Mouse (Mus musculus) embryonic facial prominence, embryonic 10.5 days (tissue): ENCODE measurements around the gene Slc35d1. TPM values are rescaled to one million over a fixed set of nuclear protein-coding genes. Genes with fewer than 3 reads are reported as not detected.
"Not testable (repeated sequence)": the region's sequence is repeated elsewhere in the genome, so short reads cannot be mapped to it uniquely, and the experiment has no call there.

Source experiments
- DNase-seq: peaks from one replicate; pipeline ENCODE4 v3.0.0-alpha.2; 2017; ENCODE audit warnings: low spot score
- H3K27ac ChIP-seq: fragments of 300-500 bp; sonication (generic); replicated peaks from 2 replicates; pipeline ENCODE4 v1.5.1; 2016; ENCODE audit warnings: mild to moderate bottlenecking
- H3K27me3 ChIP-seq: fragments of 300-500 bp; sonication (generic); replicated peaks from 2 replicates; pipeline ENCODE4 v1.6.1; 2016; ENCODE audit warnings: low read depth, mild to moderate bottlenecking; ENCODE audit not compliant: poor library complexity, severe bottlenecking
- H3K36me3 ChIP-seq: fragments of 300-500 bp; sonication (generic); replicated peaks from 2 replicates; pipeline ENCODE4 v1.6.1; 2016; ENCODE audit warnings: mild to moderate bottlenecking, moderate library complexity
- H3K4me1 ChIP-seq: fragments of 300-500 bp; sonication (generic); 2 replicates; pipeline ENCODE4 v1.6.1; 2016
- H3K4me3 ChIP-seq: fragments of 300-500 bp; sonication (generic); 2 replicates; pipeline ENCODE4 v1.5.1; 2016; ENCODE audit warnings: mild to moderate bottlenecking, moderate library complexity
- H3K9me3 ChIP-seq: fragments of 300-500 bp; sonication (generic); 2 replicates; pipeline ENCODE4 v1.6.1; 2016; ENCODE audit warnings: mild to moderate bottlenecking
- WGBS: fragments of 180-500 bp; shearing (Covaris S2); methylation state at CpG from one replicate; pipeline ENCODE4 v1.1.7; 2016; 5-methylcytosine and 5-hydroxymethylcytosine counted together
- polyA plus RNA-seq: library from polyadenylated mRNA; unstranded; fragments of >200 nt; fragmentation: Nextera tagmentation; extraction: Ambion mirVana; gene quantifications from 2 replicates; pipeline ENCODE4 v1.2.1, GENCODE M21; 2016

Slc35d1 gene
- polyA plus RNA-seq, 1 experiment from 2014 or later: 13.0 TPM

- peaks cover 5% of the 10 kb centered on the region; the same call in 1 of the 2 replicates for H3K4me1 ChIP-seq
- no peaks in the 10 kb centered on the region for H3K27me3 ChIP-seq
- no peak for DNase-seq
- H3K27ac ChIP-seq: no peak overlapping the region
- peaks cover 89% of the 10 kb centered on the region for H3K36me3 ChIP-seq
- H3K4me3 ChIP-seq: no peak overlapping the region
- 89% methylated on average over 7 of the region's 7 CpGs for WGBS
- H3K9me3 ChIP-seq: no peaks in the 10 kb centered on the region
These were observed 36.2 kb downstream of the Slc35d1 start for GRCm38 (mm10) chr4:103178635-103179318.

- 91% methylated on average over 1 of the region's 1 CpGs for WGBS
- peaks cover 5% of the 10 kb centered on the region; the same call in 1 of the 2 replicates for H3K4me1 ChIP-seq
- no peak overlapping the region for H3K4me3 ChIP-seq
- H3K36me3 ChIP-seq: peaks cover 88% of the 10 kb centered on the region
- H3K27ac ChIP-seq: no peak overlapping the region
- no peaks in the 10 kb centered on the region for H3K27me3 ChIP-seq
- no peaks in the 10 kb centered on the region for H3K9me3 ChIP-seq
- no peak for DNase-seq
These were observed 37.3 kb downstream of the Slc35d1 start for GRCm38 (mm10) chr4:103177681-103178080.

GRCm38 (mm10) chr4:103174001-103174400 is 41.0 kb downstream of the Slc35d1 start:
- Histone ChIP-seq H3K9me3 (no peaks in the 10 kb centered on the region), H3K27me3 (no peaks in the 10 kb centered on the region), H3K4me3 (no peak overlapping the region), H3K27ac (no peak overlapping the region), H3K36me3 (peaks cover 84% of the 10 kb centered on the region), H3K4me1 (no peaks in the 10 kb centered on the region)
- WGBS: 77% methylated on average over 7 of the region's 7 CpGs
- no peak for DNase-seq

GRCm38 (mm10) chr4:103173507-103173906 is 41.5 kb downstream of the Slc35d1 start:
- no peak overlapping the region for H3K27ac ChIP-seq
- 79% methylated on average over 6 of the region's 6 CpGs for WGBS
- no peak for DNase-seq
- no peaks in the 10 kb centered on the region for H3K27me3 ChIP-seq
- no peak overlapping the region for H3K4me3 ChIP-seq
- H3K4me1 ChIP-seq: no peaks in the 10 kb centered on the region
- H3K9me3 ChIP-seq: no peaks in the 10 kb centered on the region
- H3K36me3 ChIP-seq: peaks cover 82% of the 10 kb centered on the region

- no peak for DNase-seq
- whole genome bisulfite sequencing: 86% methylated on average over 3 of the region's 3 CpGs
These were observed 43.7 kb downstream of the Slc35d1 start for GRCm38 (mm10) chr4:103171256-103171655.

GRCm38 (mm10) chr4:103166198-103166597 is 48.8 kb downstream of the Slc35d1 start:
- H3K27me3 ChIP-seq, H3K9me3 ChIP-seq, H3K4me1 ChIP-seq, H3K27ac ChIP-seq, H3K4me3 ChIP-seq, DNase-seq: not testable (repeated sequence)
- peaks cover 65% of the 10 kb centered on the region for H3K36me3 ChIP-seq
- WGBS: 88% methylated on average over 1 of the region's 1 CpGs

More at GRCm38 (mm10) chr4:103171256-103171655, 43.7 kb downstream of the Slc35d1 start:
- no peaks in the 10 kb centered on the region for H3K9me3 ChIP-seq
- no peak overlapping the region for H3K27ac ChIP-seq
- no peaks in the 10 kb centered on the region for H3K27me3 ChIP-seq
- H3K4me3 ChIP-seq: no peak overlapping the region
- no peaks in the 10 kb centered on the region for H3K4me1 ChIP-seq
- peaks cover 60% of the 10 kb centered on the region for H3K36me3 ChIP-seq

- peaks cover 96% of the 10 kb centered on the region for H3K36me3 ChIP-seq
- no peaks in the 10 kb centered on the region for H3K27me3 ChIP-seq
- no peak overlapping the region for H3K27ac ChIP-seq
- H3K4me1 ChIP-seq: no peaks in the 10 kb centered on the region
- WGBS: 89% methylated on average over 4 of the region's 4 CpGs
- no peak for DNase-seq
- no peak overlapping the region for H3K4me3 ChIP-seq
- no peaks in the 10 kb centered on the region for H3K9me3 ChIP-seq
These were observed 56.2 kb downstream of the Slc35d1 start for GRCm38 (mm10) chr4:103158781-103159180.

GRCm38 (mm10) chr4:103151946-103152345 is 63.0 kb downstream of the Slc35d1 start:
- H3K4me1 ChIP-seq: no peaks in the 10 kb centered on the region
- H3K36me3 ChIP-seq: peaks cover 100% of the 10 kb centered on the region
- H3K27ac ChIP-seq: no peak overlapping the region
- no peaks in the 10 kb centered on the region for H3K9me3 ChIP-seq
- H3K27me3 ChIP-seq: no peaks in the 10 kb centered on the region
- WGBS: 88% methylated on average over 5 of the region's 5 CpGs
- no peak for DNase-seq
- H3K4me3 ChIP-seq: no peak overlapping the region

GRCm38 (mm10) chr4:103146339-103146738 is 68.6 kb downstream of the Slc35d1 start:
- H3K4me3 ChIP-seq: no peak overlapping the region
- H3K27me3 ChIP-seq: no peaks in the 10 kb centered on the region
- no peak overlapping the region for H3K27ac ChIP-seq
- H3K36me3 ChIP-seq: peaks cover 87% of the 10 kb centered on the region
- H3K9me3 ChIP-seq: no peaks in the 10 kb centered on the region
- H3K4me1 ChIP-seq: no peaks in the 10 kb centered on the region
- DNase-seq: peak; percentile 75
- 52% methylated on average over 5 of the region's 5 CpGs for WGBS

- Histone ChIP-seq H3K27ac (no peak overlapping the region), H3K9me3 (no peaks in the 10 kb centered on the region), H3K36me3 (peaks cover 80% of the 10 kb centered on the region), H3K4me3 (no peak overlapping the region), H3K4me1 (no peaks in the 10 kb centered on the region), H3K27me3 (no peaks in the 10 kb centered on the region)
- no peak for DNase-seq
- WGBS: 83% methylated on average over 1 of the region's 1 CpGs
These were observed 78.0 kb downstream of the Slc35d1 start for GRCm38 (mm10) chr4:103136946-103137345.

- H3K9me3 ChIP-seq: no peaks in the 10 kb centered on the region
- WGBS: 87% methylated on average over 4 of the region's 4 CpGs
- no peak overlapping the region for H3K27ac ChIP-seq
- no peaks in the 10 kb centered on the region for H3K27me3 ChIP-seq
- DNase-seq: no peak
- H3K4me1 ChIP-seq: 0 out of 2 replicates have a peak, but pooled peaks cover 4% of the 10 kb centered on the region
- no peak overlapping the region for H3K4me3 ChIP-seq
- peaks cover 8% of the 10 kb centered on the region for H3K36me3 ChIP-seq
These were observed 88.4 kb downstream of the Slc35d1 start for GRCm38 (mm10) chr4:103126533-103126932.

GRCm38 (mm10) chr4:103123606-103124005 is 91.4 kb downstream of the Slc35d1 start:
- H3K27ac ChIP-seq: no peak overlapping the region
- no peaks in the 10 kb centered on the region for H3K27me3 ChIP-seq
- no peak overlapping the region for H3K4me3 ChIP-seq
- DNase-seq: no peak
- H3K36me3 ChIP-seq: no peaks in the 10 kb centered on the region; the same call in 1 of the 2 replicates
- H3K4me1 ChIP-seq: peaks cover 23% of the 10 kb centered on the region
- no peaks in the 10 kb centered on the region for H3K9me3 ChIP-seq

- DNase-seq: no peak
- H3K4me3 ChIP-seq: no peak overlapping the region
- H3K9me3 ChIP-seq: no peaks in the 10 kb centered on the region
- 70% methylated on average over 2 of the region's 2 CpGs for WGBS
- H3K27me3 ChIP-seq: no peaks in the 10 kb centered on the region
- H3K4me1 ChIP-seq: peaks cover 25% of the 10 kb centered on the region
- H3K27ac ChIP-seq: no peak overlapping the region
- H3K36me3 ChIP-seq: no peaks in the 10 kb centered on the region; the same call in 1 of the 2 replicates
These were observed 91.9 kb downstream of the Slc35d1 start for GRCm38 (mm10) chr4:103123086-103123485.
